Mouse (Mus musculus) C2C12 (cell line): Measurements from ENCODE around the gene Stk17b. TPM values are rescaled to one million over a fixed set of nuclear protein-coding genes. Genes with fewer than 3 reads are reported as not detected.

ENCODE experiments used
- H3K27me3 ChIP-seq: one replicate; pipeline ENCODE4 v1.6.1; 2011; ENCODE audit not compliant: control insufficient read depth, insufficient read depth, insufficient read length
- H3K36me3 ChIP-seq: one replicate; pipeline ENCODE4 v1.6.1; 2011; ENCODE audit not compliant: control insufficient read depth, insufficient read depth
- H3K4me3 ChIP-seq: one replicate; pipeline ENCODE4 v1.5.1; 2011; ENCODE audit warnings: mild to moderate bottlenecking, control low read depth; ENCODE audit not compliant: poor library complexity, insufficient read depth, severe bottlenecking
- H3K79me2 ChIP-seq: one replicate; pipeline ENCODE4 v1.6.1; 2011; ENCODE audit not compliant: control insufficient read depth, insufficient read depth
- H3K79me3 ChIP-seq: one replicate; pipeline ENCODE4 v1.6.1; 2011; ENCODE audit warnings: low read depth, control low read depth
- H3ac ChIP-seq: one replicate; pipeline ENCODE3; 2011; ENCODE audit warnings: low read depth; ENCODE audit not compliant: control insufficient read depth, insufficient read length
- CEBPB ChIP-seq: IDR thresholded peaks from one replicate; pipeline ENCODE4 v1.6.1; 2011; ENCODE audit warnings: low read depth, mild to moderate bottlenecking, control low read depth, moderate library complexity
- CTCF ChIP-seq: IDR thresholded peaks from one replicate; pipeline ENCODE4 v1.5.1; 2011; ENCODE audit not compliant: control insufficient read depth, insufficient read depth, insufficient read length
- FOSL1 ChIP-seq: IDR thresholded peaks from one replicate; pipeline ENCODE4 v1.8.0; 2011; ENCODE audit warnings: mild to moderate bottlenecking, low read length; ENCODE audit not compliant: poor library complexity, insufficient read depth, severe bottlenecking
- MAX ChIP-seq: IDR thresholded peaks from one replicate; pipeline ENCODE4 v1.6.1; 2011; ENCODE audit warnings: mild to moderate bottlenecking, control low read depth
- MYOD1 ChIP-seq: IDR thresholded peaks from one replicate; pipeline ENCODE4 v1.6.1; 2011; ENCODE audit warnings: low read depth; ENCODE audit not compliant: control insufficient read depth, insufficient read length
- MYOG ChIP-seq: IDR thresholded peaks from one replicate; pipeline ENCODE4 v1.6.1; 2011; ENCODE audit not compliant: control insufficient read depth, insufficient read length; ENCODE audit errors: extremely low read depth
- USF1 ChIP-seq: IDR thresholded peaks from one replicate; pipeline ENCODE4 v1.6.1; 2011; ENCODE audit warnings: low read depth, mild to moderate bottlenecking, control low read depth, moderate library complexity
- polyA plus RNA-seq: library from polyadenylated mRNA; unstranded; fragments of >200 nt; fragmentation: generic; extraction: Trizol; gene quantifications from one replicate; pipeline ENCODE4 v1.2.1, GENCODE M21; 2012; ENCODE audit warnings: missing spikeins

Gene Stk17b
- polyA plus RNA-seq, 1 experiment, result 7.3 TPM

DNA sequence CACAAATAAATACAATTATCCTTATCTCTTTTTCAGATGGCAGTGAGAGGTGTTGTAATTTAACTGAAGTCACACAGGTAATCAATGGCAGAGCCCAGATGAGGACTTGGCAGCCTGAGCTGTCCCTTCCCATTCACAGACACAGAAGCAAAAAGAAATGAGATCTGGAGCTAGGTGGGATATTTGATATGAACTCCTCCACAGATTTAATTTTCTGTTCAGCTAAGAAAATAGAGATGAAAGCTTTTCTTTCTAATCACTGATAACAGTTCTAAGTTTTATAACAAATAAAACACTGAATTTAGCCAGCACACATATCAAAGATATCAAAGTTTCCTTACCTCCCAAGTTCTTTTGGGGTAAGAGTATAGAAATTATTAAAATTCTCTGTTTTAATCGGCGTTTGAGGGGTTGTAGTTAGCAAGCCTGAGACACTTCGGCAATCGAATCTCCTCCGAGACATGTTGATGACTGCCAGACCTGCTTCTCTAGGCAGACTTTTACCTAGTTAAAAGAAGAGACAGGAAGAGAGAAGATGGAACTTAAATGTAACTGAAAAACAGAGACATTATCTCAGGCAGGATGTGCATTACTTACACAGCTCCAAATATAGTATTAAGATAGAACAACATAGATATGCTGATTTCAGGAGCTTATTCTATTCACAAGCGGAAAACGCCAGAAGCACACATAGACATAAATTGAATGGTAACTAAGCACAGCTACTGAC is 8.7 kb downstream of the Stk17b start:
- Histone ChIP-seq H3K79me3 (peaks cover 68% of the 10 kb centered on the region), H3ac (no peak overlapping the region), H3K27me3 (no peaks in the 10 kb centered on the region), H3K4me3 (no peak overlapping the region), H3K36me3 (peaks cover 4% of the 10 kb centered on the region), H3K79me2 (peaks cover 98% of the 10 kb centered on the region)
- no peak for TF ChIP-seq CEBPB
- TF ChIP-seq MYOG, result no peak
- no peak for TF ChIP-seq MAX

DNA sequence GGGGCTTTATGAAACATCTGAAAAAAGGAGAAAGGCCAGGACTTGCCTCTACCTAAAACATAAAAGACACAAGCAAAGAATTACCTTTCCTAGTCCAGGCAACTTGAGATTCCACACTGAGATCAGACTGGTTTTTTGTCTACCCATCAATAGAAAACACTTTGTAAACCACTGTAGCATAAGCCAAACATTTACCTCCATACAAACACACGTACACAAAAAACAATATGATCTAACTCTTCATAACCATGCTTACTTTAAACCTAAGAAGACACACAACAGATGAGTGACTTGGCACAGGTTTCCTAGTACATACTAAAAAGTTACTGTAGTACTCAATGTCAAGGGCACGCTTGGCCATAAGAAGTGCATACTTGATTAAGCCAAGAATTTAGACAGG is 9.5 kb downstream of the Stk17b start:
- Histone ChIP-seq H3K4me3 (no peak overlapping the region), H3K79me2 (peaks cover 90% of the 10 kb centered on the region), H3K79me3 (peaks cover 61% of the 10 kb centered on the region), H3ac (no peak overlapping the region), H3K27me3 (no peaks in the 10 kb centered on the region), H3K36me3 (peaks cover 11% of the 10 kb centered on the region)
- TF ChIP-seq CTCF, result no peak
- no peak for TF ChIP-seq FOSL1
- no peak for TF ChIP-seq MYOG
- TF ChIP-seq USF1, result no peak
- no peak for TF ChIP-seq MAX
- TF ChIP-seq CEBPB, result no peak
- no peak for TF ChIP-seq MYOD1

DNA sequence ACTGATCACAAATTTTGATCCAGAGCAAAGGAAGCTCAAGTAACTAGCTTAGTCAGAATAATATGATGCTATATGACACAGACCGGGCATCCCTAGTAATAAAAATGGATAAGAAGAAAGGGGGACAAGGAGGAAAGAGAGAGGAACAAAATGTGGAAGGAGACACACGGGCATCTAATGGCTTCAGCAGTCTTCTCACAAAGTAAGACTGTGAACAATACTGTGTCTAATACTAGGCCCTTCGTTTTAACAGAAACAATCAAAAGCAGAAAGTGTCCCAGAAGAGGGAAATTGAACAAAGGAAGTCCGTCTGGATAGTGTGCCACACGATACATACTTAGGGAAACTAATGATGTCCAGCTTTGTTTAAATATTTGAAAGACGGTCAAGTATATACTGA is 10.0 kb downstream of the Stk17b start:
- H3K79me3 ChIP-seq, result peaks cover 56% of the 10 kb centered on the region
- no peak overlapping the region for H3K4me3 ChIP-seq
- H3ac ChIP-seq, result no peak overlapping the region
- H3K36me3 ChIP-seq, result peaks cover 11% of the 10 kb centered on the region
- no peaks in the 10 kb centered on the region for H3K27me3 ChIP-seq
- TF ChIP-seq MYOD1 (no peak), MAX (no peak), CEBPB (no peak), CTCF (no peak), FOSL1 (no peak), MYOG (no peak), USF1 (no peak)
- H3K79me2 ChIP-seq, result peaks cover 84% of the 10 kb centered on the region

- no peak overlapping the region for H3K4me3 ChIP-seq
- peaks cover 51% of the 10 kb centered on the region for H3K79me3 ChIP-seq
- no peak overlapping the region for H3ac ChIP-seq
- TF ChIP-seq CTCF, result no peak
- TF ChIP-seq USF1, result no peak
- no peak for TF ChIP-seq FOSL1
- TF ChIP-seq MYOG, result no peak
- TF ChIP-seq MYOD1, result no peak
- no peak for TF ChIP-seq MAX
- no peak for TF ChIP-seq CEBPB
- H3K79me2 ChIP-seq, result peaks cover 80% of the 10 kb centered on the region
- H3K36me3 ChIP-seq, result peaks cover 11% of the 10 kb centered on the region
- no peaks in the 10 kb centered on the region for H3K27me3 ChIP-seq
Measured at GRCm38 (mm10) chr1:53774571-53774970, 10.5 kb downstream of the Stk17b start.

GRCm38 (mm10) chr1:53773994-53774393 is 11.0 kb downstream of the Stk17b start:
- no peaks in the 10 kb centered on the region for H3K27me3 ChIP-seq

DNA sequence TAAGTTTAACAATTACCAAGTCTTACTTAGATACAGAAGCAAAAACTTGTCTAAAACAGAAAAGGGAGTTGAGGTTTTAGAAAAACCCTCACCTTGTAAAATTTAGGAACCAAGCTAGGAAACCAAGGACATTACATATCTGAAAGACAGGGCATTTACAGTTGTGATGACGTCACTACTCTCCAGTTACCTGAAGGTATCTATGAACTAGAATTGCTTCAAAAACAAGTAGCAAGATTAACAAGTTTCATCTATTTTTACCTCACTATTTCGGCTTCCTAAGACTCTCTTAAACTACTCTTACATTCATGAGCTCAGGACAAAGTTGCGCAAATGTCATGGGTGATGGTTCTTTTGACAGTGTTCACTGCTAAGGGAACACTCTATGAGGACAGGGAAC is 12.1 kb downstream of the Stk17b start:
- H3K79me3 ChIP-seq, result peaks cover 39% of the 10 kb centered on the region
- TF ChIP-seq USF1, result no peak

More at GRCm38 (mm10) chr1:53773994-53774393, 11.0 kb downstream of the Stk17b start:
- peaks cover 74% of the 10 kb centered on the region for H3K79me2 ChIP-seq
- H3ac ChIP-seq, result no peak overlapping the region
- peaks cover 15% of the 10 kb centered on the region for H3K36me3 ChIP-seq
- no peak for TF ChIP-seq MAX
- peak; percentile 7 for TF ChIP-seq CEBPB
- no peak overlapping the region for H3K4me3 ChIP-seq
- peaks cover 49% of the 10 kb centered on the region for H3K79me3 ChIP-seq

More for the DNA sequence above, 12.1 kb downstream of the Stk17b start:
- Histone ChIP-seq H3K27me3 (no peaks in the 10 kb centered on the region), H3K4me3 (no peak overlapping the region), H3K79me2 (peaks cover 64% of the 10 kb centered on the region), H3K36me3 (peaks cover 18% of the 10 kb centered on the region), H3ac (no peak overlapping the region)
